Mouse (Mus musculus) c-Kit-positive CD71-positive TER-119-negative erythroid progenitor cells, embryonic 14.5 days (primary cell): ENCODE data around the gene Btrc.
"Not testable (repeated sequence)": the region's sequence is repeated elsewhere in the genome, so short reads cannot be mapped to it uniquely, and the experiment has no call there.

Source experiments
- DNase-seq: peaks from one replicate; pipeline ENCODE4 v3.0.0-alpha.2; 2013; ENCODE audit warnings: low read depth

Gene Btrc

GRCm38 (mm10) chr19:45363384-45363926 lies at the start of gene Btrc:
Gene Btrc (plus strand): TSS chr19:45363734.
- peak; percentile 98 for DNase-seq

DNA sequence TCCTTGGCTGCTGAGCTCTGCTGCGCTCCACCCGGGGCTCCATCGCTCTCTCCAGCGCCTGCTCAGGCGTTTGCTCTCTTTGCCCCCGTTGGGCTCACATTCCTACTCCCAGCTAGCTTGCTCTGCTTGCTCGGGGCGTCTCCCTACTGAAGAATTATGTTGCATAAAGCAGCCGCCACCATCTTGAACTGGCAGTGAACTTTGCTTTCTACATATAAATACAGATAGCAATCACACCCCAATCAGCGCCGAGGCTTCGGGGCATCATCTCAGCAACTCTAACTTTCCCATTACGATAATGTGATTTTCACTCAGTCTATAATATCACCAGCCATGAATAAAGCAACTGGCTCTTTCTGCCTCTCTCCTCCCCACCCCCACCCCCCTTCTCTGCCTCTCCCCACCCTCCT lies 46.1 kb upstream of the Btrc start:
- no peak for DNase-seq

- no peak for DNase-seq
Observed at GRCm38 (mm10) chr19:45321062-45321461, 42.5 kb upstream of the Btrc start.

- no peak for DNase-seq
Observed at GRCm38 (mm10) chr19:45329039-45329438, 34.5 kb upstream of the Btrc start.

GRCm38 (mm10) chr19:45329748-45330298 lies 33.7 kb upstream of the Btrc start:
- no peak for DNase-seq

- DNase-seq = no peak
Observed at GRCm38 (mm10) chr19:45336718-45337117, 26.8 kb upstream of the Btrc start.

- no peak for DNase-seq
Observed at GRCm38 (mm10) chr19:45338182-45338581, 25.4 kb upstream of the Btrc start.

DNA sequence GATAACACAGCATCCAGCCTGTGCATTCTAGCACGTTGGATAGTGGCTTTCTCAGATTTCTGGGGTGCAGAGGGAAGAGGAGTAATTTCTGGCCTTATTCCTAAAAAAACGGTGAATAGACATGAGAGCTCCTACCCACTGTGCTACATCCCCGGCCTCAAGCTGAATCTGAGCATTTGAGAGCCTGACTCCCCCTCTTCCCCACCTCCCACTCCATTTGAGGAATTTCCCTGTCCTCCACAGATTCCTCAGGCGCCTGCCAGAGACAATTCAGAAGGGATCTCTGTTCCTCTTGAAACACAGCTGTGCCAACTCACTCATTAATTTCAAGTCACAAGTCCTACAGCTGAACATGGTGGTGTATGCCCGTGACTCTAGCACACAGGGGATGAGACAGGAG lies 19.6 kb upstream of the Btrc start:
- DNase-seq = no peak

GRCm38 (mm10) chr19:45348188-45348587 lies 15.3 kb upstream of the Btrc start:
- DNase-seq = no peak

DNA sequence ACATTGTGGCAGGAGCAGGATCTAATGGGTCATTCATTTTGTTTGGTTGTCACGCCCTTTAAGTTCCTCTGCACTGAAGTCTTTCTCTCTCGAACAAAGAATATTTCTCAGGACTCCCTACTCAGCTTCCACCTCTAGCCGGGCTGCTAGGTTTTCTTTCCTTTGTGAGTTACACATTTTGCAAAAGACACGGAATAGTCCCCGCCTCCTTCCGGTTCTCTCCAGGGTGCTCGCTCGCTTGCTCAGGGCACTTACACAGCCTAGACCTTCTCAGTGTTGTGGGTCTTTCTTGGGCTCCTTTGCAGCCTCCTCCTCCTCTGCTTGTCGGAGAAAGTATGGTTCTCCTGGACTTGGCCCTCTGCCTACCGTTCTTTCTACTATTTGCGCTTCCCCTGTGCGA lies 13.1 kb upstream of the Btrc start:
- DNase-seq = no peak

DNA sequence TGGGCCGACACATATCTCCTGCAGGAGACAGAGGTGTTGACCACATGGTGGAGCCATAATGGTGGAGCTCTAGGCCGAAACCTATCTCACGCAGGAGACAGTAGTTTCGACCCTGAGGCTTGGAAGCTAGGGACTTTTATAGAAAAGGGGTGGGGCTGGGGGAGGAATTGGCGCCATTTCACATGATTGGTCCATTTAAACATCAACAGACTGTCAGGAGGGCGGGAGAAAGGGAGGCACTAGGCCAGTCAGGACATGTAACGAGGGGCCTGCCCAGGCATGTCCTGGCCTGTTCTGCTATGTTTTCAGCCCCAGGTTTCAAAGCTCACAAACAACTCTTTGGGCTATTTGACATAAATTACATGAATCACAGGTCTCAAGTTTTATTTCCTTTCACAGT lies 10.8 kb upstream of the Btrc start:
- not testable (repeated sequence) for DNase-seq

- no peak for DNase-seq
Observed at GRCm38 (mm10) chr19:45355678-45356077, 7.9 kb upstream of the Btrc start.

- DNase-seq = not testable (repeated sequence)
Observed at GRCm38 (mm10) chr19:45356868-45357267, 6.7 kb upstream of the Btrc start.

DNA sequence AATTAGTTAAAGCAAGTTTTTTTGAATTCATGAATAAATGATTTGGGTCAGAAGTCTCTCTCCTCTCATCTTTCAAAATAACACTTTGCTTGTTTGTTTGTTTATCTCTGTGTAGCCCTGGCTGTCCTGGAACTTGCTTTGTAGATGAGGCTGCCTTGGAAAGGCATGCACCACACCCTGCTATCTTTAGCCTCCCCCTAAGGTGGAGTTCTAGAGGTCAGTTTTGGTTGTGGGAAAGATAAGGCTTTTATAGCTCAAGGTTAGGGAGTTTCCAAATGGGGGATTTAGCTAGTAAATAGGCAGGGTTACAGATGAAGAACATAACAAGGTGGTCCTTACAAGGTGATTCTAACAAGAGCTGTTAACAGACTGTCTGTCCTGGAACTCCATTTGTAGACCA lies 3.0 kb upstream of the Btrc start:
- DNase-seq = peak; percentile 38

DNA sequence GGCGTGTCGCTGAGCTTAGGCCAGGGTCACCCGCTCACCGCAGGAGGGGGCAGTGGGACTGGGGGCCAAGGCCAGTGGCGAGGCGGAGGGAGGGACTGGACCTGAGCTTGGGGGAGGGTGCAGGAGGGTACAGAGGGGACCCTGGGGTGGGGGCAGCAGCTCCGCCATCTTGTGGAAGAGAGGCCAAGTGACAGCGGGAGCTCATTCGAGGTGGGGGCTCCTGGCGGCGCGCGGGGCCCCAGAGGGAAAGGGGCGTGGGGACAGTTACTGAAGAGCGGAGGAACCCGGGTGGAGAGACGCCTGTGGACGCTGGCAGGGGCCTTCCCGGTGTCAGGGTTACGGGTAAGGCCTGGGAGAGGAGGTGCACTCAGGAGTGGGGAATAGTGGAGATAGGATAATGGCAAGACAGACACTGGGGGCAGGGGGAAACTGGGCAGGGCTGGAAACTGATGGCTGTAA lies 428 bp downstream of the Btrc start:
- no peak for DNase-seq

DNA sequence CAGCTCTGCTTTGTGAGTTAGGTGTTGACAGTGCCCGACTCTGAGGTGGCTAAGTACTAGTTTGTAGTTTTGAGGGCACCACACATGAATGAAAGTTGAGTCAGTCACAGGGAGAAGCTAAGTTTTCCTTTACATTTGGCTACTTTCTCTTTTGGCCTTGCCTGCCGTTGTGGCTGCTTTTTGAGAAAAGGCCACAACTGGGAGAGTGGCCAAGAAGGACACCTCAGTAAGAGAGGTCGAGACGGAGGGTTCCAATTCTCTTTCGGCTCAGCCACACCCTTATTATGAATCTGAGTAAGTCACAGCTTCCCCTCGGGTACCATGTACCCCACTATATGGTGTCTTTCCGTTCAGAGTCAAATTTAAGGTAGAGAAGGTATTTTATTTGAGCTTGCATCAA lies 3.1 kb downstream of the Btrc start:
- DNase-seq = no peak

DNA sequence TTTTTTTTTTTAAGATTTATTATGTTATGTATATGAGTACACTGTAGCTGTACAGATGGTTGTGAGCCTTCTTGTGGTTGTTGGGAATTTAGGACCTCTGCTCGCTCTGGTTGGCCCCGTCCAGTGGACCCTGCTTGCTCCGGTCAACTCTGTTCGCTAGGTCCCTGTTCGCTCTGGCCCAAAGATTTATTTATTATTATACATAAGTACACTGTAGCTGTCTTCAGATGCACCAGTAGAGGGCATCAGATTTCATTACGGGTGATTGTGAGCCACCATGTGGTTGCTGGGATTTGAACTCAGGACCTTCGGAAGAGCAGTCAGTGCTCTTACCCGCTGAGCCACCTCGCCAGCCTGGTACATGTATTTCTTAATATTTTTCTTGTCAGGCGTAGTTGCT lies 21.3 kb downstream of the Btrc start:
- not testable (repeated sequence) for DNase-seq

DNA sequence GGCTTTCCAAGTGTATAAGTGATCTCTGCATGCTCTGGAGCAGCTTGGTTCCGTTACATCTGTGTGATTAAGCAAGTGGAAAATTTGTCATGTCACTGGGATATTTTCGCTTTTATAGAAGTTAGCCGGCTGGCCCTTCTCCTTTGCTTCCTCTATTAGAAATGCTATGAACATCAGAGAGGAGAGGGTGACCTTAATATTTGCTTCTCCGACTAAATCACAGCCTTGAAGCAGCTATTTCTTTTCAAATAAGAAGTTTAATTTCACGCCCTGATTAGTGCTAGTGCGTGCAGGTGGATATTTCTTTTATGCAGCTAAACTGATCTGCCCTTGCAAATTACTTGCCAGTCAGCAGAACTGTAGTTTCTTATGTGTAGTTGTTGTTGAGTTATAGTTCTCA lies 25.0 kb downstream of the Btrc start:
- no peak for DNase-seq

GRCm38 (mm10) chr19:45394078-45394477 lies 30.5 kb downstream of the Btrc start:
- no peak for DNase-seq

- DNase-seq = no peak
Observed at GRCm38 (mm10) chr19:45411000-45411399, 47.5 kb downstream of the Btrc start.

DNA sequence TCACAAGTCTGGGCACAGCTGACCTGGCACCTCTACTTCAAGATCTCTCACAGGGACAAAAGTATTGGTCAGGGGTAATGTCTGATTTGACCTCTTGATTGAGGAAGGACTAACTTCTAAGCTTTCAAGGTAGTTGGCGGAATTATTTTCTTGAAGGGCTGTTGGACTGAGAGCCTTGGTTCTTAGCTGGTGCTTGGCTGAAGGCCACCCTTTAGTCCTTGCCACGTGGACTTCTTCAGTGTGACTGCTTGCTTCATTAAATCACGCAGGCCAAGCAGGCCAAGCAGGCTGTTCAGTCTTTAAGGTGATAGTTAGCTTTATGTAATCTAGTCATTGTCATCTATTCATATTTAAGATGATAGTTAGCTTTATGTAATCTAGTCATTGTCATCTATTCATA lies 49.2 kb downstream of the Btrc start:
- DNase-seq = no peak

DNA sequence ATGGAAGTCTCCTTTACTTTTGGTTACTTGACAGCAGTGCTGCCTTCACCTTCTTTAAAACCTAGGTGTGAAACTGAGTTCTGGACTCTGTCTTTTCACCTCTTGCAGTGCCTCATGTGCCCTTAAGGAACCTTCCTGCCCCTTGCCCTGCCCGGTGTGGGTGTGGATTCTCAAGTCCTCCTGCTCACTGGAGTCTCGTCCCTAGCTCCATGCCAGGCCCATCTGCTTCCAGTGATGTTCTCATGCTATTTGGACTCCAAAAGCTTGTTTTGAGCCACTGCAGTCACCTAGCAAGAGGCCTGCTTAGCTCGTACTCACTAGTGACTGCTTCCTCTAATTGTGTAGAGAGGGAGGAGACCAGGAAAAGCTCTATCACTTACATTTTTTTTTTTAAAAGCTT lies 50.4 kb downstream of the Btrc start:
- DNase-seq = no peak

DNA sequence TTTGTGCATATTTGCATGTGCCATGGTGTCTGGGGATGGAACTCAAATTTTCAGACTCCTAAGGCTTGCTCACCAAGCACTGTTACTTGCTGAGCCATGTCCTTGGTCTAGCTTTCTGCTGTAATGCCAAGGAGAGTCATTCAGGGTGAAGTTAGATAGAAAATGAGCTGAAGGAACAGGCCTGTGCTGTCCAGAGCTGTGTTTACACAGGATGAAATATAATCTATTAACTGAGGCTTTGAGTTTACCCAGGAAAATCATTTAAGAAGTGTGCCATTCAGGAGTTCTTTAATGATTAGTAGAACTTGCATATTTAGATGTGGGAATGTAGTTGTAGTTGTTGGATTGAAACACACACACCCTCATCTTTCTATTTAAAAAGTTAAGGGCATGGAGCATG lies 54.1 kb downstream of the Btrc start:
- DNase-seq = no peak

DNA sequence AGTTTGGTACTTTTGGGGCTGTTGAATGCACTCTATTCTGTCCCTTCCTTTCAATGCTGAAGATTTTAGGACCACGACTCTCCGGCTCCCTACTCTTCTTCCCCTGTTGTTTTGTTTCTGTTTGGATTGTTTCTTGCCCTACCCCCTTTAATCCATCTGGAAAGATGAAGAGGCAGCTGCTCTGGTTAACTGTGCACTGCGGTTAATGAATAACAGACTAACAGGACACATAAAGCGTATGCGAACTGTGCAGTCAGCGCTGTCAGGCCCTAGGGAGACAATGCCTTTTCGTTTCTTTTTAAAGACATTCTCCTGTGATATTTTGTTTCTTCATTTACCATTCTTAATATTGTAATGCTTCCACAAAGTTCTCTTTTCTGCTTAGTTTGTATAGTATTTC lies 58.7 kb downstream of the Btrc start:
- DNase-seq = no peak
